Mouse (Mus musculus): ENCODE measurements around the gene Btbd35f9.
"Not testable (repeated sequence)": the region's sequence is repeated elsewhere in the genome, so short reads cannot be mapped to it uniquely, and the experiment has no call there.

Gene Btbd35f9

GRCm38 (mm10) chrX:34161399-34161798, at the start of gene Btbd35f9:
Btbd35f9 (minus strand) TSS chrX:34161499.
- DNase-seq = not testable (repeated sequence)

Measured in cerebellum, postnatal 14 days (tissue).